Mouse (Mus musculus): Measurements from ENCODE around the gene Tap2. TPM values are rescaled to one million over a fixed set of nuclear protein-coding genes. Genes with fewer than 3 reads are reported as not detected.
A peak's percentile ranks its signal among the peaks of the same experiment; 100 is the strongest.
"Not testable (repeated sequence)": the region's sequence is repeated elsewhere in the genome, so short reads cannot be mapped to it uniquely, and the experiment has no call there.

The Tap2 gene
- total RNA-seq, 2 experiments from 2014 or later = 0.38 to 7.8 TPM

DNA sequence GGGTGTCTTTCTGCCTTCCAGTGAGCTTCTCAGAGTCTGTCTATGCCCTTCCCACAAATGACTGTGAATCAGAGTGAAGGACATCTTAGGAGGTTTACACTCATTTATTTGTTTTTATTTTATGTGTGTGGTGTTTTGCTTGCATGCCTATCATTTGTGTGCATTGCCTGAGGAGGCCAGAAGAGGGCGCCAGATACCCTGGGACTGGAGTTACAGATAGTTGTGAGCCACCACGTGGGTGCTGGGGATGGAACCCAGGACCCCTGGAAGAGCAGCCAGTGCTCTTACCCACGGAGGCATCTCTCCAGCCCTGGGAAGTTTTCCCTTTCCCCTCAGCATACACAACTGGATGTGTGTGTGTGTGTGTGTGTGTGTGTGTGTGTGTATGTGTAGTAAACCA, 6.4 kb downstream of the Tap2 start:
- no peak for ATAC-seq (replicated peaks; ENCODE audit: low FRiP score, poor library complexity, severe bottlenecking)

DNA sequence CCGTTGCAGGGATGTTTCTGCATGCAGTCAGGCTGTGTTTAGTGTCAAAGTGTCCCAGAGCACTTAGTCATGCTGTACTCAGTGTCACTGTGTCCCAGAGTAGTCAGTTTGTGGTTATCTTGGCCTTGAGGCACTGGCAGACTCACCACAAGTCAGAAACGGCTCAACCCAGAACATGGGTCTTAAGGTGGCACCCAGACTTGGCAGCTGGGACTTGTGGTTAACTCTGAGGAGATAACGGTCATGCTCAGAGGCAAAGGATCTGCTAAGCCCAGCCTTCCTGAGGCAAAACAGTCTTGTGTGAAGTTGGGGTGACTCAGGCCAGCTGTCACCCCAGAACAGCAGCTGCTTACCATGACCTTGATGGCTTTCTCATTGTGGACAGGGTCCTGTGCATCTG, 7.3 kb downstream of the Tap2 start:
- 0 out of 2 replicates have a peak, but pooled peaks have one; percentile 45 for ATAC-seq (replicated peaks; ENCODE audit: low FRiP score, poor library complexity, severe bottlenecking)

DNA sequence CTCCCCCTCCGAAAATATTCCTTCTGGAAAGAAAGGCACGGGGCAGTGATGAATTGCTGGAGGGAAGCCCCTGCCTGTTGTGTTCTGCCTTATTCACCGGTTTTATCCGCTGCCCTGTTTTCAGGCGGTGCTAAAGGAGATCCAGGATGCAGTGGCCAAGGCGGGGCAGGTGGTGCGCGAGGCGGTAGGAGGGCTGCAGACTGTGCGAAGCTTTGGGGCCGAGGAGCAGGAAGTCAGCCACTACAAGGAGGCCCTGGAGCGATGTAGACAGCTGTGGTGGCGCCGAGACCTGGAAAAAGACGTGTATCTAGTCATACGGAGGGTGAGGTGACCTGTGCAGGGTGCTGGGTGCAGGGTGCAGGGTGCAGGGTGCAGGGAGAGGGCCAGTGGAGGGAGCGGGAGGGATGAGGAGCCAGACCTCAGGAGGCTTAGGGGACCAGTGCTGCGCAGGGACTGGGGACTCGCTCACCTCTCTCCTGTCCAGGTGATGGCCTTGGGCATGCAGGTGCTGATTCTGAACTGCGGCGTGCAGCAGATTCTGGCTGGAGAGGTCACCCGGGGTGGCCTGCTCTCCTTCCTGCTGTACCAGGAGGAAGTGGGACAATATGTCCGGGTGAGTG, 8.5 kb downstream of the Tap2 start:
- ATAC-seq (replicated peaks; ENCODE audit: low FRiP score, poor library complexity, severe bottlenecking) = no peak

DNA sequence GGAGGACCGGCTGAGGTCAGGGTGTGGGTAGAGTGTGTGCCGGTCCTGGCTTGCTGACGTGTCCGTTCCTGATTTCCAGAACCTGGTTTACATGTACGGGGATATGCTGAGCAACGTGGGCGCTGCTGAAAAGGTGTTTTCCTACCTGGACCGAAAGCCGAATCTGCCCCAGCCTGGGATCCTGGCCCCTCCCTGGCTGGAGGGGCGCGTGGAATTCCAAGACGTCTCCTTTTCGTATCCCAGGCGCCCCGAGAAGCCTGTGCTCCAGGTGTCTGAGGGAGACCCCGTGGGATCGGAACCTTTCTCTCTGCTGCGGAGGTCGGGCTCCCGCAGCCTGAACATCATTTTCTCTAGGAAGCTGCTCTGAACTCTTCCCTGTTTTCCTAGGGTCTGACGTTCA, 10.6 kb downstream of the Tap2 start:
- no peak for ATAC-seq (replicated peaks; ENCODE audit: low FRiP score, poor library complexity, severe bottlenecking)

DNA sequence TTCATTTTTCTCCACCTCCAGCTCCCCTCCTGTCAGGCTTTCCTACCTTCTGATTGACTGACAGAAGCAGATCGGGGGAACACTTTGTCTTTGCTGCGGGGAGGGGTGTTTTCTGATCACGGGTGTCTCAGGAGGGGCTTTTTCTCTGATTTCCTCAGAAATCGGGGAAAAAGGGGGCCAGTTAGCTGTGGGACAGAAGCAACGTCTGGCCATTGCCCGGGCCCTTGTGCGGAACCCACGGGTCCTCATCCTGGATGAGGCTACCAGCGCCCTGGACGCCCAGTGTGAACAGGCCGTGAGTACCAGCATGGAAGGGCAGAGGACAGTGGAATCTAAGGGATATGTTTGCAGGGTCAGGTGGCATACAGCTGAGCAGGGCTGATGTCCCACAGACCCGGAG, 11.8 kb downstream of the Tap2 start:
- no peak for ATAC-seq (replicated peaks; ENCODE audit: low FRiP score, poor library complexity, severe bottlenecking)

DNA sequence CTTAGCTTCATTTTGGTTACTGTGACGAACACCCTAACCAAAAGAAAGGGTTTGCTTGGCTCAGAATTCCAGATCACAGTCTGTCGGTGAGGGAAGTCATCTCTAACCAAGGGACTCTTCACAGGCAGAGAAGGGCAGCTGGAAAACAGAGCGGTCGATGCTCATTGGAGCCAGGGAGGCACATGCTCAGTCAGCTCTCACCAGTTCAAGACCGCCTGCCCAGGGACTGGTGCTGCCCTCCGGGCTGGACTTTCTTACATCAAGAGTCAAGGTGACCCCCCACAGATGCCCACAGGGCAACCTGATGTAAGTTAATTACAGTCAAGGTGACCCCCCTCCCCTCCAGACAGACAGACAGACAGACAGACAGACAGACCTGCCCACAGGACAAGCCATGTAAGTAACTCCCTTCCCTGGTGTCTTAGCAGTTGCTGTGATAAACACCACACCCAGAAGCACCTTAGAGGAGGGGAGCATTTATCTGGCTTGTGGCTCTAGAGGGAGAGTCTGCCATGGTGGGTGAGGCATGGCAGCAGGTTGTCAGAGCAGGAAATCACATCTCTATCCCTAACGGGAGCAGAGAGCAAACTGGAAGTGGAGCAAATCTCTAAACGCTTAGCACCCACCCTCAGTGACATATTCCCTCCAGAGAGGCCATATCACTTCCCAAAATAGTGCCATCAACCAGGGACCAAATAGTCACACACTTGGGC, 14.0 kb downstream of the Tap2 start:
- no peak for ATAC-seq (replicated peaks; ENCODE audit: low FRiP score, poor library complexity, severe bottlenecking)

DNA sequence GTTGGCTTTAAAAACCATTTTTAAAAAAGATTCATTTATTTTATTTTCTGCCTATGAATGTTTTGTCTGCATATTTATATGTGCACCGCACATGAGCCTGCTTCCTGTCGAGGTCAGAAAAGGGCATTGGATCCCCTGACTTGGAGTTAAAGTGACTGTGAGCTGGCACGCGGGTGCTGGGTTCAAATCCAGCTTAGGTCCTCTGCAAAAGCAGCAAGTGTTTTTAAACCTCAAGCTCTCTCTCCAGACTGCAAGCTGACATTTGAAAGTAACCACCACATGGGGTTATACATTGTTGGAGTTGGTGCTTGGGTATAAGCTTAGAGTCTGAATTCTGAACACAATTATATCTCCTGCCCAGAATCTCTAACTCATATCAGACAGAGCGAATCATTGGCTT, 14.7 kb downstream of the Tap2 start:
- ATAC-seq (replicated peaks; ENCODE audit: low FRiP score, poor library complexity, severe bottlenecking) = no peak

DNA sequence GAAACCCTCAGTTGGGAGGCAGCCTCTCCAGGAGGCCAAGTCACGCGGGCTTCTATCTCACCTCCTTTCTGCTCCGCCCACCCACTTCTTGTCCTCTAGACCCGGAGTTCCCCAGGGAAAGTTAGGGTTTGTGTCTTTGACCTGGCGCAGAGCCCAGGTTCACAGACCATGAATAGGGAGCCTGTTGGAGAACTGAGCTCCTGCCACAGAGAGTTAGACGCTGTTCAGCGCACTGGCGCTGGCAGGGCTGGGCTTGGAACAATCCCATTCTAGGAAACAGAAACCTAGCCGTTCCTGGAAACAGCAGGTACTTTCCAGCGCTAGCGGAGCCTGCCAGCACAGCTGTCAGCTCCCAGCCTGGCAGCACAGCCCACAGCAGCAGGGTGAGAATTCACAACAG, 15.3 kb downstream of the Tap2 start:
- no peak for ATAC-seq (replicated peaks; ENCODE audit: low FRiP score, poor library complexity, severe bottlenecking)

DNA sequence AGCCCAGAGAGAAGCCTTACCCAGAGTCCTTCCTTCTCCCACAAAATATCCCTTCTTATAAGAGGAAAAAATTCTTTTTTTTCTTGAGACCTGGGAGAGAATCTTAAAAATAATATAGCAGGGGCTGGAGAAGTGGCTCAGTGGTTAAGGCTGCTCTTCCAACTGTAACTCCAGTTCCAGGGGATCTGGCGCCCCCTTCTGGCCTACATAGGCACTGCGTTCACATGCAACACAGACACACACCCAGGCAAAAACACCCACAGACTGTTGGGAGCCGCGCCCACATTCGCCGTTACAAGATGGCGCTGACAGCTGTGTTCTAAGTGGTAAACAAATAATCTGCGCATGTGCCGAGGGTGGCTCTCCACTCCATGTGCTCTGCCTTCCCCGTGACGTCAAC, 15.8 kb downstream of the Tap2 start:
- ATAC-seq (replicated peaks; ENCODE audit: low FRiP score, poor library complexity, severe bottlenecking) = not testable (repeated sequence)

DNA sequence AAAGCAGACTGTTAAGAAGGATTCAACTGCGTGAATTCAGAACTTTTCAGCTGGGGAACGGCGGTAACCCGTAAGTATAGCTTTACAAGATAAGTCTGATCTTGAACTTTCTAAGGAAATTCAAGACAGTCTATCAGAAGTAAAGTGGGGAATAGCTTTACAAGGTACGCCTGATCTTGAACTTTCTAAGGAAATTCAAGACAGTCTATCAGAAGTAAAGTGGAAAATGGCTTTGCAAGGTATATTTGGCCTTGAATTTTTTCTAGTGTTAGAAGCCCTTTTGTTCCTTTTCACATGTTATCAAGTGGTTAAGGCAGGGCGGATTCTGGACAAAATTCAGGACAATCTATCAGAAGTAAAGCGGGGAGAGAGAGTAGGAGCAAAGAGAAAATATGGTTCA, 16.5 kb downstream of the Tap2 start:
- ATAC-seq (replicated peaks; ENCODE audit: low FRiP score, poor library complexity, severe bottlenecking) = not testable (repeated sequence)

DNA sequence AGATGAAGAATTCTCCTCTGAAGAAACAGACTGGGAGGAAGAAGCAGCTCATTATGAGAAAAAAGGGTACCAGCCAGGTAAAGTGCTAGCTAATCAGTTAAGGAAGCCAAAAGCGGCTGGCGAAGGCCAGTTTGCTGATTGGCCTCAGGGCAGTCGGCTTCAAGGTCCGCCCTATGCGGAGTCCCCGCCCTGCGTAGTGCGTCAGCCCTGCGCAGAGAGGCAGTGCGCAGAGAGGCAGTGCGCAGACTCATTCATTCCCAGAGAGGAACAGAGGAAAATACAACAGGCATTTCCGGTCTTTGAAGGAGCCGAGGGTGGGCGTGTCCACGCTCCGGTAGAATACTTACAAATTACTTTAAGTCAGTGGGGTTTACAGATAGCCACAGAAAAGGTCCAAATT, 17.1 kb downstream of the Tap2 start:
- ATAC-seq (replicated peaks; ENCODE audit: low FRiP score, poor library complexity, severe bottlenecking) = not testable (repeated sequence)

DNA sequence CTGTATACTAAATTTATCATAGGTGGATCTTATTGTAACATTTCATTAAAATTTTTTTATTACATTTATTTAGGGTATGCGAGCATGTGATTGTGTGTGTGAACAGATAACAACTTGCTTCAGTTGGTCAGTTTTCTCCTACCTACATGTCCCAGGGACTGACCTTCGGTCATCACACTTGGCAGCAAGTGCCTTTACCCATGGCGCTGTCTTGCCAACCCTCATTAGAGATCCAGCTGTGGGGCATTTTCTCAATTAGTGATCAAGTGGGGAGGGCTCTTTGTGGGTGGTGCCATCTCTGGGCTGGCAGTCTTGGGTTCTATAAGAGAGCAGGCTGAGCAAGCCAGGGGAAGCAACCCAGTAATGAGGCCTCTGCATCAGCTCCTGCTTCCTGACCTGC, 21.5 kb downstream of the Tap2 start:
- no peak for ATAC-seq (replicated peaks; ENCODE audit: low FRiP score, poor library complexity, severe bottlenecking)

DNA sequence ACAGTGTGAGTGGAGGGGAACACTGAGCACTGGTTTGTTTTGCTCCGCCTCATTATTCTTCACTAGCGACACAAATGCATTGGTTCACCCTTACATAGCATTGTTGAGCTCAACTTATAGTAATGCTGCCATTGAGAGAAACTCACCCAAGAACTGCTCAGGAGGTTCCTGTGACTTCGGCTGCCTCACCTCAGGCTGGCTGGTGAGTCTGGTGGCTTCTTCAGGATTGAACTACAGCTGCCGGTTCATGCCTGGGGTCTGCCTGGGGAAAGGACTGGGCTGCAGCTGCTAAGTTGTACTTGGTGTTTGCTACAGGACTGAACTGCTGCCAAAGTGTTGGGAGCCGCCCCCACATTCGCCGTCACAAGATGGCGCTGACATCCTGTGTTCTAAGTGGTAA, 22.1 kb downstream of the Tap2 start:
- no peak for ATAC-seq (replicated peaks; ENCODE audit: low FRiP score, poor library complexity, severe bottlenecking)

DNA sequence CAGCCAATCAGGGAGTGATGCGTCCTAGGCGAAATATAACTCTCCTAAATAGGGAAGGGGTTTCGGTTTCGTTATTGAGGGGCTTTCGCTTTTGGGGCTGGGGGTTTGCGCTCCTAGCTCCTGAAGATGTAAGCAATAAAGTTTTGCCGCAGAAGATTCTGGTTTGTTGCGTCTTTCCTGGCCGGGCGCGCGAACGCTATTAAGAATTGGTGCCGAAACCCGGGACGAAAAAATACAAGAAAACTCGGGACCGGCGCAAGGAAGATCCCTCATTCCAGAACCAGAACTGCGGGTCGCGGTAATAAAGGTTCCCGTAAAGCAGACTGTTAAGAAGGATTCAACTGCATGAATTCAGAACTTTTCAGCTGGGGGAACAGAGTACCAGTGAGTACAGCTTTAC, 22.6 kb downstream of the Tap2 start:
- ATAC-seq (replicated peaks; ENCODE audit: low FRiP score, poor library complexity, severe bottlenecking) = not testable (repeated sequence)

DNA sequence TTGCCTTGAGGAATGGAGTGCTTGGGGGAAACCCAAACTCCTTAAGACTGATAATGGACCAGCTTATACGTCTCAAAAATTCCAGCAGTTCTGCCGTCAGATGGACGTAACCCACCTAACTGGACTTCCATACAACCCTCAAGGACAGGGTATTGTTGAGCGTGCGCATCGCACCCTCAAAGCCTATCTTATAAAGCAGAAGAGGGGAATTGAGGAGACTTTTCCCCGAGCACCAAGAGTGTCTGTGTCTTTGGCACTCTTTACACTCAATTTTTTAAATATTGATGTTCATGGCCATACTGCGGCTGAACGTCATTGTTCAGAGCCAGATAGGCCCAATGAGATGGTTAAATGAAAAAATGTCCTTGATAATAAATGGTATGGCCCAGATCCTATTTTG, 27.6 kb downstream of the Tap2 start:
- ATAC-seq (replicated peaks; ENCODE audit: low FRiP score, poor library complexity, severe bottlenecking) = not testable (repeated sequence)

DNA sequence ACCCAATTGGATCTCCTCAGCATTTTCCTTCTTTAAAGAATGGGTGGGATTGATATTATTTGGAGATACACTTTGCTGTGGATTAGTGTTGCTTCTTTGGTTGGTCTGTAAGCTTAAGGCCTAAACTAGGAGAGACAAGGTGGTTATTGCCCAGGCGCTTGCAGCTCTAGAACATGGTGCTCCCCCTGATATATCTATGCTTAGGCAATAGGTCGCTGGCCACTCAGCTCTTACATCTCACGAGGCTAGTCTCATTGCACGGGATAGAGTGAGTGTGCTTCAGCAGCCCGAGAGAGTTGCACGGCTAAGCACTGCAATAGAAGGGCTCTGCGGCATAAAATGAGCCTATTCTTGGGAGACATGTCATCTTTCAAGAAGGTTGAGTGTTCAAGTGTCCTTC, 28.7 kb downstream of the Tap2 start:
- ATAC-seq (replicated peaks; ENCODE audit: low FRiP score, poor library complexity, severe bottlenecking) = not testable (repeated sequence)

DNA sequence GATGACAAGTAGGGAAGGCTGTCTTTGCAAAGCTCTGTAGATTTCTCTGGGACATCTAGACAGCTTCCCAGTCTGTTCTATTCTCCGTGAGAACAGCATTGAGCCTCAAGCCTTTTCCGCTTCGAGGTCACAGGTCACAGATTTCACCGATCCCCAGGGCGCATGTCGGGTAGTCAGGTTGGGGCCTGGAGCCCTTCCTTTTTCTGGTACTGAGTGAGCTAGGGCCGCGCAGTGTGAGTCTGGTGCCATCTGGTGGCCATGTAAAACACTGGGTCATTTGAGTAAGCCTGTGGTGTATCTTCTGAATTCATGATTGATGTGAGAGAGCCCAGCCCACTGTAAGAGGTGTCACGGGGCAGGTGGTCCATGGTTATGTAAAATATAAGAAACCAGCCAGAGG, 31.6 kb downstream of the Tap2 start:
- peak; percentile 52 for ATAC-seq (replicated peaks; ENCODE audit: low FRiP score, poor library complexity, severe bottlenecking)

DNA sequence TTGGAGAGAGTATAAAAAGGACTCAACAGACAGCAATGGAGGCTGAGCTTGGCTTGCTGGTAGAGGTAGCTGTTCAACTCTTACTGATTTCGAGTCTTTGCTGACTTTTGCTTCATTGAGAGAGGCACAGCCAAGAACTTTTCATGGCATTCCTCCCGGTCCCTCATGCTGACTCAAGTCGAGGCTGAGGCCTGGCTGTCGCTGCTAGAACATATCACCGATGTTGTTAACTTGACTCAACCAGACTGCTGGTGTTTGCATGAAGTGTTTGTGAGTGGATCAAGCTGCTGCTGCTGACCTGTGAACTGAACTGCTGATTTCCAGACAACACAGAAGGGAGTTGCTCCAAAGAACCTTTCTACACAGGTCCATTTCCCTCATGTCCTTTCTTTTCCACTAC, 33.4 kb downstream of the Tap2 start:
- no peak for ATAC-seq (replicated peaks; ENCODE audit: low FRiP score, poor library complexity, severe bottlenecking)

DNA sequence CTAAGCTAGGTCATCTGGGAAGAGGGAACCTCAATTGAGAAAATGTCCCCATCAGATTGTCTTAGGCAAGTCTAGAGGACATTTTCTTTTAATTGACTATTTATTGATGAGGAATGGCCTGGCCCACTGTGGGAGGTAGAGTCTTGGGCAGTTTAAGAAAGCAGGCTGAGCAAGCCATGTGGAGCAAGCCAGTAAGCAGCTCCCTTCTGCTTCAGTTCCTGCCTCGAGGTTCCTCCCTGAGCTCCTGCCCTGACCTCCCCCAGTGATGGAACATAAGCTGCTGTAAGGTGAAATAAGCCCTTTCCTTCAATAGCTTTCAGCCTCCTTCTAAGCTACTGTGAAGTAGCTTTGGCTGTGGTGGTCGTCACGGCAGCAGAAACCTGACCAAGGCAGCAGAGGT, 34.4 kb downstream of the Tap2 start:
- ATAC-seq (replicated peaks; ENCODE audit: low FRiP score, poor library complexity, severe bottlenecking) = no peak

DNA sequence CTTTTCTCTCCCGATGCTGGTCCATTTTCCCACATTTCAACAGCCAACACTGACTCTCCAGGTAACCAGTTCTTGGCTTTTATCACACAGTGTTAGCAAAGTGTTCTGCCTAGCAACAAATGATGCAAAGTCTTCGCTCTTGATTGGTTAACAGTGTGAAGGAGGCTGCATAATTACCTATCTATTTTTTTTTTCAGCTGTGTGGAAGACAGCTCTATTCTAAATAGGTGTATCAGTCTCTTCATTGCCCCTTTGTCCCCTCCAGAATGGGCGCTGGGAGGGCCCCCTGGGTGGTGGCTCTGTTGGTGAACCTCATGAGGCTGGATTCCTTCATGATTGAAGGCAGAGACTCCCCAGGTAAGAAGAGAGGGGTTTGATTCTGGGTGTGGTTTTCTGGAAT, 35.4 kb downstream of the Tap2 start, which contains the start of gene H2-Ob:
TSS of gene H2-Ob (plus strand) at position 198 of the 400 bp plus-strand sequence.
- ATAC-seq (replicated peaks; ENCODE audit: low FRiP score, poor library complexity, severe bottlenecking) = no peak

DNA sequence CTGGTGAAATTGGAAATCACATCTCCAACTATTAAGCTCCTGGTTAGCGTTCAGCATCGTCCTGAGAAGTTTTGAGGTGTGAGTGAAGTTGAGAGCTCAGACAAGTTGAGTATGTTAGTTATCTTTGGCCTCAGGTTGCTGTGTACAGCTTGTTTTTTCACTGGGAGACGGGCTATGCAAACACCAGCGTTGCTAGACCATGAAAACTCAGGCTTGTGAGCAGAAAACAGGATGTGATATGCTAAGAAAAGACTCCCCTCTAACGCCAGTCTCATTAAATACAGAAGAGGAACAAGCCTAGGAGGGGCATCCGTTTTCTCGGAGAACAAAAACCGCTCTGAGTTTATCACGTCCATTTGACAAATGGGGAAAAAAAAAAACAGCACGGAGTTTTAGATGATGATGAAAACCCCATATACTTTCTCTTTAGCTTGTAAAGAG, 36.3 kb downstream of the Tap2 start:
- no peak for ATAC-seq (replicated peaks; ENCODE audit: low FRiP score, poor library complexity, severe bottlenecking)

DNA sequence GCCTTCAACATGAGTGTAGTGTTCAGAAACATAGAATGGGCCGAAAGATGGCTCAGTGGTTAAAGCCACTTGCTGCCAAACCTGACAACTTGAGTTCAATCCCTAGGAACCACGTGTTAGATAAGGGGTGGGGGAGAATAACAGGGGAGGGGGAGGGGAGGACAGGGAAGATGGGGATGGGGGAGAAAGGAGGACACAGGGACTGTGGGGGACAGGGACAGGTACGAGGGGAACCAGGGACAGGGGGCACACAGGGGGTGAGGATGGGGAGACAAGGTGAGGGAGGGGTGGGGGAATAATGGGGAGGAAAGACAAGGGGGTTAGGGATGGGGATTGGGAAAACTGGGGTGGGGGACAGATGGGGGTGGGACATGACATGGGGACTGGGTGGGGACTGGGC, 37.0 kb downstream of the Tap2 start:
- ATAC-seq (replicated peaks; ENCODE audit: low FRiP score, poor library complexity, severe bottlenecking) = no peak

Data from erythroblast, adult 5-6 weeks (primary cell).